ENCODE assay signal across 19 mouse cellular contexts in the genomic region with DNA sequence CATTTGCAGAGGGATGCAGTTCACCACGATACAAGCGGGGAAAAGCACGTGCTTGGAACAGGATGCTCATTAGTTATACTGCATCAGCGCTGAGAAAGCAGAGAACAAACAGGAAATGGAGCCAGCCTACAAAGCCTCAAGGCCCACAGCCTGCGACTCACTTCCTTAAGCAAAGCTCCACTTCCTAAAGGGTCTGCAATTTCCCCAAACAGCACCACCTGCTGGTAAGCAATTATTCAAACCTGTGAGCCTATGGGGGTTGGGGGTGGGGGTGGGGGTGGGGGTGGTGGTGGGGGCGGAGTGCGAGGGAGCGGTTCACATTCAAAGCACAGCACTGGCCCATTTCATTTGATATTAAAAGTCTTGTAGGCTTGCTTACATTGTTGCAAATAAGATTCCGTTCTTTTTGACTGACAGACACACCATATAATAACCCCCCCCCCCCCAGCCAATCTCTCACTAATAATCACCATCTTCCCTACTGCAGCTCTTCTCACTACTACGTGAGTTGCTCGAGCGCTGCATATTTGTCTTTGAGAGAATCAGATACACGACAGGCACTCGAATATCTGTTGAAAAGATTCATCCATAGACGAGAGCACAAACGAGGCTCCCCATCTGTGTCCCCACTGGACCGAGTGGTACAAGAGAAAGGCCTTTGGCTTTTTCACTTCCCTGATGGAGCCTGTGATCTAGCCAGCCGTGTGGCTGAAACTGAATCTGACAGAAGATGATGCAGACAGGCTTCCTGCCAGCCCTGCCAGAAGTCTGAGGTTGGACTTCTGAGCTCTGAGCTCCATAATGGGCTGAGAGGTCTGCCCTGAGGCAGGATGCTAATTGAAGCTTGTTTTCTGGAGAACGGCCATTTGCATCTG.
DNase-seq lines count a peak whose midpoint lies in the region; ATAC-seq and TF ChIP-seq lines count a peak whose summit lies in the region.
"Had no signal": no experiment of that assay in that cellular context is flagged by ENCODE, and none has a peak within 500 bp of the region (broad histone marks: within the 10 kb centered on the region; RNA-seq: fewer than 3 reads in every experiment).

No protein-coding gene starts in this region.

- 0 out of 2 replicates have a peak, but pooled peaks have one; percentile 6 for TF ChIP-seq CTCF in forebrain, postnatal 0 days (IDR thresholded peaks at IDR 0.05; ENCODE audit: low read depth)
- peak; percentile 46 for TF ChIP-seq CTCF in midbrain, postnatal 0 days (IDR thresholded peaks at IDR 0.05)
- TF ChIP-seq CTCF in intestine, postnatal 0 days (IDR thresholded peaks at IDR 0.05; ENCODE audit: low read depth), result no peak

- no peak overlapping the region for H3K4me2 ChIP-seq in forebrain, postnatal 0 days (ENCODE audit: low read depth)
- no peak overlapping the region for H3K4me2 ChIP-seq in midbrain, postnatal 0 days (ENCODE audit: low read depth, low read length, poor library complexity, severe bottlenecking)
- H3K4me2 ChIP-seq in intestine, postnatal 0 days (replicated peaks; ENCODE audit: low read depth), result no peak overlapping the region
- no peak overlapping the region for H3K4me2 ChIP-seq in heart, embryonic 11.5 days
- H3K4me2 ChIP-seq: kidney, embryonic 15.5 days; liver, embryonic 11.5 days; lung, embryonic 15.5 days; stomach, embryonic 15.5 days had no signal

- no peaks in the 10 kb centered on the region for H3K9me3 ChIP-seq in forebrain, postnatal 0 days (ENCODE audit: low read length)
- no peaks in the 10 kb centered on the region for H3K9me3 ChIP-seq in midbrain, postnatal 0 days (ENCODE audit: low read length)
- no peaks in the 10 kb centered on the region for H3K9me3 ChIP-seq in intestine, postnatal 0 days (ENCODE audit: control insufficient read depth)
- H3K9me3 ChIP-seq in heart, embryonic 11.5 days (replicated peaks; ENCODE audit: control insufficient read depth, low read length), result no peaks in the 10 kb centered on the region
- H3K9me3 ChIP-seq: G1E; kidney, embryonic 15.5 days; lung, embryonic 15.5 days; stomach, embryonic 15.5 days had no signal

- peak; percentile 66 for ATAC-seq in forebrain, postnatal 0 days
- ATAC-seq in midbrain, postnatal 0 days (ENCODE audit: low FRiP score), result peak; percentile 53
- ATAC-seq in intestine, postnatal 0 days, result no peak
- ATAC-seq in heart, embryonic 11.5 days (replicated peaks; ENCODE audit: insufficient number of reproducible peaks, low FRiP score, low TSS enrichment), result no peak

- H3K27me3 ChIP-seq in forebrain, postnatal 0 days (ENCODE audit: insufficient read depth, low read length), result no peaks in the 10 kb centered on the region
- H3K27me3 ChIP-seq in midbrain, postnatal 0 days (ENCODE audit: insufficient read depth, low read length), result no peaks in the 10 kb centered on the region
- H3K27me3 ChIP-seq in intestine, postnatal 0 days (replicated peaks; ENCODE audit: control insufficient read depth, insufficient read depth, low read length), result no peaks in the 10 kb centered on the region
- no peaks in the 10 kb centered on the region for H3K27me3 ChIP-seq in heart, embryonic 11.5 days (ENCODE audit: control insufficient read depth, insufficient read depth, low read length)
- H3K27me3 ChIP-seq: kidney, embryonic 15.5 days; lung, embryonic 15.5 days; megakaryocyte, embryonic 14.5 days; stomach, embryonic 15.5 days had no signal

- H3K4me1 ChIP-seq in forebrain, postnatal 0 days (ENCODE audit: insufficient read depth), result no peaks in the 10 kb centered on the region
- no peaks in the 10 kb centered on the region for H3K4me1 ChIP-seq in midbrain, postnatal 0 days (ENCODE audit: insufficient read depth, low read length)
- no peaks in the 10 kb centered on the region for H3K4me1 ChIP-seq in intestine, postnatal 0 days (replicated peaks; ENCODE audit: control insufficient read depth, insufficient read depth, low read length)
- H3K4me1 ChIP-seq in heart, embryonic 11.5 days (ENCODE audit: control insufficient read depth, insufficient read depth, low read length), result no peaks in the 10 kb centered on the region
- H3K4me1 ChIP-seq: kidney, embryonic 15.5 days; lung, embryonic 15.5 days; megakaryocyte, embryonic 14.5 days; stomach, embryonic 15.5 days had no signal

- H3K4me3 ChIP-seq in forebrain, postnatal 0 days (ENCODE audit: low read depth, low read length), result no peak overlapping the region
- no peak overlapping the region for H3K4me3 ChIP-seq in midbrain, postnatal 0 days (ENCODE audit: low read depth, low read length)
- H3K4me3 ChIP-seq in intestine, postnatal 0 days (ENCODE audit: low read depth, low read length), result no peak overlapping the region
- no peak overlapping the region for H3K4me3 ChIP-seq in heart, embryonic 11.5 days (ENCODE audit: low read depth, low read length)
- H3K4me3 ChIP-seq: kidney, embryonic 15.5 days; layer of hippocampus, adult 2 months; lung, embryonic 15.5 days; megakaryocyte, embryonic 14.5 days; stomach, embryonic 15.5 days had no signal

- 0 out of 2 replicates have a peak overlapping the region, but pooled peaks have one; percentile 21 for H3K27ac ChIP-seq in forebrain, postnatal 0 days (ENCODE audit: low read depth, low read length)
- H3K27ac ChIP-seq in midbrain, postnatal 0 days (ENCODE audit: low read depth, low read length), result peak overlapping the region; percentile 26; the same call in 1 of the 2 replicates
- H3K27ac ChIP-seq in intestine, postnatal 0 days (ENCODE audit: low read depth, low read length), result no peak overlapping the region
- H3K27ac ChIP-seq in heart, embryonic 11.5 days (ENCODE audit: low read depth, low read length), result no peak overlapping the region
- H3K27ac ChIP-seq: kidney, embryonic 15.5 days; layer of hippocampus, adult 2 months; lung, embryonic 15.5 days; stomach, embryonic 15.5 days had no signal

- H3K9ac ChIP-seq in forebrain, postnatal 0 days, result no peak overlapping the region
- H3K9ac ChIP-seq in midbrain, postnatal 0 days (replicated peaks; ENCODE audit: low read length, poor library complexity, severe bottlenecking), result no peak overlapping the region
- H3K9ac ChIP-seq in intestine, postnatal 0 days (ENCODE audit: low read depth, low read length), result no peak overlapping the region
- no peak overlapping the region for H3K9ac ChIP-seq in heart, embryonic 11.5 days (ENCODE audit: low read depth, low read length)
- H3K9ac ChIP-seq: kidney, embryonic 15.5 days; lung, embryonic 15.5 days; stomach, embryonic 15.5 days had no signal

- no peaks in the 10 kb centered on the region for H3K36me3 ChIP-seq in forebrain, postnatal 0 days (ENCODE audit: insufficient read depth)
- H3K36me3 ChIP-seq in midbrain, postnatal 0 days (ENCODE audit: insufficient read depth, low read length), result no peaks in the 10 kb centered on the region
- H3K36me3 ChIP-seq in intestine, postnatal 0 days (ENCODE audit: control insufficient read depth, insufficient read depth), result no peaks in the 10 kb centered on the region
- H3K36me3 ChIP-seq in heart, embryonic 11.5 days (ENCODE audit: control insufficient read depth, insufficient read depth, low read length), result no peaks in the 10 kb centered on the region
- H3K36me3 ChIP-seq: G1E; kidney, embryonic 15.5 days; lung, embryonic 15.5 days; stomach, embryonic 15.5 days had no signal

- DNase-seq in cerebellum, postnatal 10 days, result peak; percentile 72 to 76
- no peak for DNase-seq in cerebellum, adult 11-12 months
- peak; percentile 10 for DNase-seq in lung, postnatal 10 days
- no peak for DNase-seq in lung, postnatal 25 days (ENCODE audit: low spot score)
- DNase-seq in forebrain, postnatal 0 days, result peak; percentile 13
- peak; percentile 59 for DNase-seq in midbrain, postnatal 0 days (ENCODE audit: low spot score)
- DNase-seq: cerebellum, adult 11 months; gastrocnemius, postnatal 14 days; heart, postnatal 4 days; thymus, postnatal 14 days had no signal

- 59% methylated on average over 19 of the region's 19 CpGs for WGBS in forebrain, postnatal 0 days
- 55% methylated on average over 19 of the region's 19 CpGs for WGBS in midbrain, postnatal 0 days
- 73% methylated on average over 19 of the region's 19 CpGs for WGBS in intestine, postnatal 0 days
- WGBS in heart, embryonic 11.5 days (ENCODE audit: insufficient replicate concordance), result 68% methylated on average over 19 of the region's 19 CpGs

Comparison
In these comparisons a context has a peak if more than half of its experiments do, and no peak if none do; other contexts are left out.
1. DNase-seq: peak in cerebellum, postnatal 10 days (2 of 2), lung, postnatal 10 days (single experiment), forebrain, postnatal 0 days (single experiment) and midbrain, postnatal 0 days (single experiment); none in cerebellum, adult 11-12 months (single experiment) and lung, postnatal 25 days (single experiment).
2. ATAC-seq: peak in forebrain, postnatal 0 days (single experiment) and midbrain, postnatal 0 days (single experiment); none in intestine, postnatal 0 days (single experiment) and heart, embryonic 11.5 days (single experiment).
3. H3K27ac ChIP-seq: peak in forebrain, postnatal 0 days (single experiment) and midbrain, postnatal 0 days (single experiment); none in intestine, postnatal 0 days (single experiment) and heart, embryonic 11.5 days (single experiment).